Mouse (Mus musculus) T-helper 2 cell (primary cell): ENCODE measurements around the gene Nrtn.

Experiments used
- in situ Hi-C: fragments of 300-600 bp; cut with MboI, MseI; formaldehyde crosslinking; loops from one replicate; pipeline ENCODE4 v1.15.1; 2025; ENCODE audit warnings: high pct_unique_total_duplicates

The Nrtn gene

DNA sequence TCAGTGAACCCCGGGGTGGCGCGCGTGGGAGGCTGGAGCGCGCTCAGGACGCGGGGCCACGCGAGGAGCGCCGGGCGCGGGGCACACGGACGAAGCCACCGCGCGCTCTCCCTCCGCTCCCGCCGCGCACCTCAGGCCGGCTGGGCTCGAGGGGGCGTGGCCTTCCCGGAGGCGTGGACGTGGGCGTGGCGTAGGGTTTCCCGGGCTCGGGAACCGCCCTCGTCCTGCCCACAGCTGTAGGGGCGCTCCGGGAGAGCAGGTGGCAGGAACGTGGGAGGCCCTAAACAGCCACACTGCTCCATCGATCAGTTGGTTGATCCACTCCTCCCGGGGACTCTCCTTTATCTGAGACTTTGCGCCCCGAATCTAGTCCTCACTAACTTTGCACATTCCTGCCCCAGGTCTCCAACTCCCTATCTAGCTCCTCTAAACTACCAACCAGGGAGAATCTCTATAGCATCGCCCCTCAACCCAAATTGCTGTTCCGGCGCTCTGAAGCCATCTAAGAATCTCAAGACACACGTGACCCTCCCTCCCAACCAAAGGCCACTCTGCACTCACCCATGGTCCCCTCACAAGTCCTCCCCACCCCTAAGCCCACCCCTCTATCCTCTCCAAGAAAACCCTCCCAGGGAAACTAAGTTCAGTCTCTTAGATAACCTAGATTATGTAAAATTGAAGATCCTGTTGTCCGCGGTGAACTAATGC is at the start of gene Nrtn:
Gene Nrtn, minus strand, starts transcription at position 115 of the 708 bp plus-strand sequence.
- in situ Hi-C loops, result no loop called here

DNA sequence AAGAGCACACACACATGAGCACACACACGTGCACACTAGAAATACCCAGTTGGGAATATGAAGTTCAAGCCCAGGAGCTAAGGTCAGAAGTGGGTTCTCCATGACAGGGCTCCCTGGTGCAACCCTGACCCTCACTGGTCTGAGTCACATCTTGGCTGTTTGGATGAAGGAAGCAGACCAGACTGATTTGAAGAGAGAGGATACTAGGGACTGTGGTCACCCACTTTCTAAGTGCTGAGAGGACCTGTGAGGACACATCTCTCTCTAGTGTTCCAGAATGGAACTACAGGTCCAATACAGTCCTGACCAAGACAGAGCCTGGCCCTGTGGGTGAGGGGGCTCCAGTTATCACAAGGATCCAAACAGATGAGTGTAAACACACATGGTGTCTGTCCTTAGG is 48.5 kb upstream of the Nrtn start:
- in situ Hi-C loops, result loop anchor here (5.0 kb wide), 1 partner anchor 72 kb away; the partner anchor contains the start of gene 1700061G19Rik

DNA sequence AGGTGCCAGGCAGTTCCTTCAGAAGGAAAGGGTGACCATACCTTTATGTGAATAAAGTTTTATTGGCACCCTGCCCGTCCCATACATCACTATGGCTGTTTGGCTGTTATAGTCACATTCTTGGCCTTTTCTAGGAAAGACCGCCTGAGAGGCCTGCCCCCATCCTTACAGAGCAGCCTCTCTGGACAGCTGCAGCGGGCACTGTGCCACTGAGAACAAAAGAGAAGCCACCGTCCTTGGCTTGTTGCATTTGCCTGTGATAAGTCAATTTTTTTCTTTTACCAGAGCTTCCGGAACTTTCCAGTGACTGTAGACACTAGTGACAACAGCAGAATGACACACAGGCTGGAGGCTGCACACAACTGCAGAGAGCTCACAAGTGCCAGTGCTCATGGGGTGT is 47.6 kb upstream of the Nrtn start:
- in situ Hi-C loops, result loop anchor here (5.0 kb wide), 1 partner anchor 72 kb away; the partner anchor contains the start of gene 1700061G19Rik

DNA sequence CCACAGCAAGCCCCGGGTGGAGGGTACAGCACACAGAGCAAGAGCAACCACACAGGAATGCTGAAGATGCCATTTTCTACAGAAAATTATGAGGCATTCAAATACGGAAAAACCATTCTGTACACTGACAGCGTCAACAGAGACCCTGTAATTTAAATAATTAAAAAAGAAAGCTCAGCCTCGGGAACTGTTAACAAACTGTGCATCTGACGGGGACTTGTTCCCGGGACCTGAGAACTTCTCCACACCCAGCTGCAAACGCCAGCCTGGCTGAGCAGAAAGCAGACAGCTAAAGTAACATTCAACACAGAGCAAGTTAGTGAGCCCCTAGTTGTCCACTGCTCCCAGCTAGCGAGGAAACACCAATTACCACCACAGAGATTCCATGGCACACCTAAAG is 44.7 kb upstream of the Nrtn start:
- in situ Hi-C loops, result no loop called here

DNA sequence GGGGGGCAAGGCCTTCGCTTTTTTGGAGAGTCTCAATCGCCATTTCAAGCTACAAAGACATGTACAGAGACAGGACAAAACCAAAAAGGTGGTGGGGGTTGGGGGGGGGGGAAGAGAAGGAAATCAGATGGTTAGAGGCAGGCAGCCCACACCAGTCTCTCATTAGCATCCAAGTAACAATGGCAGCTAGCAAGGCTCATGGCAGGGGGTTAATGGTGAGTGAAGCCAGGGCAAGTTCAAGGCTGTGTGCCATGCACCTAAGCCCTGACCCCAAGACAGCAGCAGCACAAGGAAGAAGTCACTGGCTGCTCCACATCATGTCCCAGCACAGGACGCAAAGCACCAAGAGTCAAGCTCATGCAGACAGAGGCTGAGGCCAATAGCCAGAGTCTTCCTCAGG is 41.9 kb upstream of the Nrtn start:
- in situ Hi-C loops, result no loop called here

DNA sequence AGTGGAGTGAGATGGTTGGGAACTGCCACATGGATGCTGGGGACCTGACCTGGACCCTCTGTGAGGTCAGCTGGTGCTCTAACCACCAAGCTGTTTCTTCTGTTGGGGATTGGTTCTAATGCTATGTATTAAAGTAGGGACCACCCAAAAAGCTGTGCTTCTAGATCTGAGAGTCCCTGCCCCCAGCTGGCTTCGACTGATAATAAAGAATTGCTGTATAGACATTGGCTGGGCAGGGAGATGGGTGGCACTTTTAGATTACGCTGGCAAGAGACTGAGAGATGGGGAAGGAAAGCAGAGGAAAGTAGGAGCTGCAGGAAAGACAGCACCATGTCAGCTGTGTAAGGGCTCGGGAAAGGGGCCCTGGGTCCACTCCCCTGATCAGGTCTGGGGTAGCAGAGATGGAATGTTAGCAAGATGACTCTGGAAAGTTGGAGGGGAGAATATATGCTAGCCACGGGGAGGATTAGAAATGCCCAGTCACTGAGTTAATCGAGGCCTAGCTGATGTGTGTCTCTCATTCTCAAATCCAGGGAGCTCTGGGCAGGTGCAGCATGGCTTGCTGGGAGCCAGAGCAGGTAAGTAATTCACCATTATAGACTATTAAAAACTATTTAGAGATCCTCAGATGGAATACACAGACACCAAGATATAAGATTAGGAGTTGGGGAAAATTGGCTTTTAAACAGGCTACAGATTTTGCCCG is 36.4 kb upstream of the Nrtn start:
- in situ Hi-C loops, result no loop called here

DNA sequence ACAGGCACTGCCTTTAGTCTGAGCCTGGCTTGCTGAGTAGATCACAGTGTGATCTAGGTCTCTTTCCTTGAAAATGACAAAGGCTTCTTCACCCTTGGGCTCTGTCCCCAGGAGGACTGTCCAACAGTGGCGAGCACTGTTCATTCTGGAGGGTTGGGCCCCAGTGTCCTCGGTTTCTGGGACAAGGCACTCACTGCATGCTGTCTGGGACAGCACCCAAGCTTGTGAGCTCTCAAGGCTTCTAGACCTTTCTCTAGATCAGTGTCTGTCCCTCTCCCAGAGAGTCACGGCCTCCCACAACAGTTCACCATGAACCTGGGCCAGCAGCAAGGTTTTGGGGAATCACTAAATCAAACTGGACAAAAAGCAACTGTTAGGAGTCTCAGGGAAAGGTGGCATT is 35.3 kb upstream of the Nrtn start:
- in situ Hi-C loops, result no loop called here

DNA sequence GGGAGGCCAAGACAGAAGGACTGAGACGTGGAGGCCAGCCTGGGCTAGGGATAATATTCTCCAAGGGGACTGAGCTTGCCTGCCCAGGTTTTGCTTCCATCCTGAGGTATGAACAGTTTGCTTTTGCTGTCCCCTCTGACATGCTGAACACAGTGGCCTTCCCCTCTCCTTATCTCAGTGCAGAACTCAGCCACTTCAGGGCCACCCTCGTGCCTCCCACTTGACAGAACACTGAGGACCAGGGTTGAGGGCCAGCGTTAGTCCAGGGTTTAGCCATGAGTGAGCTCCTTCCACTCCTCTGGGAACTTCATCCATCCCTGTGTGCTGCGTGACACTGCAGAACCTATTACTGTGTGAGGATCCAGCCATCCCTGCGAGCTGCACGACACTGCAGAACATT is 32.0 kb upstream of the Nrtn start:
- in situ Hi-C loops, result no loop called here

DNA sequence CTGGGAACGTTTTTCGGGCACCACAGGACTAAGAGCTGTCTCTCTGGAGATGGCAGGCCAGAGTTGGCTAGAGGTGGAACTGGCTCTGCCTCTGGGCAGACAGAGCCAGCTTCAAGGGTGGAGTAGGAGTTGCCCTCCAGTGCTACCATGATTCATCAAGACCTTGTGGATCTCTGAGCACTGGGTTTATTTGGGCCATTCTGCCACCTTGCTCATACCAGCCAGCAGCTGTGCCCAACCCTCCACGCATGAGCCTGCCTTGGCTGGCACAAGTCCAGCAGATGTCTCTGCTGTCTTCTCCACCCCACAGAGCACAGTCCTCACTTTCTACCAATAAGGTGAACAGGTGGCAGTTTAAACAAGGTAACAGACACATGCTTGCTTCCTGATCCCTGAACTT is 31.6 kb upstream of the Nrtn start:
- in situ Hi-C loops, result no loop called here

DNA sequence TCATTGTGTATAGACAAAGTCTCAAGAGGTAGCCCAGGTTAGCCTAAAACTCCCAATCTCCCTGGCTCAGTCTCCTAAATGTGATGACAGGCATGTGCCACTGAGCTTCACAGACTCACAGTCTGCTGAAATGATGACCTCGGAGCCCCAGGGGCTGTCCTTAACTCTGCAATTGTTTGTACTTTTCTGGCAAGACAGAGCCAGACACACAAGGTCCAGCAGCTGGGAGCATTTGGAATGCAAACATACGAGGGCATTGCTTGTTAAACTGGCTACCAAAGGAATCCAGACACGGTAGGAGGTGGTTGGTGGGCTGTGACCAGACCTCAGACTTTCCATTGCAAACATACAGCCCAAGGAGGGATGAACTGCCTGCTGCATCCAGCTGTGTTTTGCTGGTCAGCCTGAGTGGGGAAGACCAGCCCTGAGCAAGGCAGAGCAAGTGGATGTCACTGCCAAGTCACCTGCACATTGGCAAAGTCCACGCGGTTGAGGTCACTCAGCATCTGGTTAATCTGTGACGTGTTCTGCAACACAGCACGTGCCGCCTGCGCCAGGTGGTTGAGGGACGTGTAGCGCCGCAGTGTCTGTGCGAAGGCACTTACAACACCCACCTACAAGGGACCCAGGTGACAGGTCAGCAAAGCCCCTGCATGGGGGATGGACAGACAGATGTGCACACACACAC is 23.1 kb upstream of the Nrtn start:
- in situ Hi-C loops, result no loop called here

DNA sequence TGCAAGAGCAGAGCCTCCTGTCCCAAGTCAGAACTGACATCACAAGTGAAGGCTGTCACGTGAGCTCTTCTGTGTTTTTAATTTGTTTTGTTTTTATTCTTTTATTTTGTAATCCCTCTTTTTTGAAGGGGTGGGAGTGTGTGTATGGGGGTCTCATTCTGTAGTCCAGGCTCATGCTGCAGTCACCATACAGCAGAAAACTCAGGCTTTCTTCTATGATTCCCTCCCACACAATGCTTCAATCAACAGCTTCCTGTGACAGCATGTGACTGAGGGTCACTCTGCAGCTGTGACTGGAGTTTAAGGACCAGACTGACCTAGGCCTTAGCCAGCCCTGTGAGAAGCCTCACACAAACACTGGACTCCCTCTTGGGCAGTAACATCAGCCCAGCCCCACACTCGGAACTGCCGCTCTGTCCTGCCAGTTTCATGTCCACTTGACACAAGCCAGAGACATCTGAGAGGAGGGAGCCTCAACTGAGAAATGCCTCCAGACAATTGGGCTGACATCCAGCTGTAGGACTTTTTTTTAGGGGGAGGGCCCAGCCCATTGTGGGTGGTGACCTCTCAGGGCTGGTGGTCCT is 21.5 kb upstream of the Nrtn start:
- in situ Hi-C loops, result no loop called here

DNA sequence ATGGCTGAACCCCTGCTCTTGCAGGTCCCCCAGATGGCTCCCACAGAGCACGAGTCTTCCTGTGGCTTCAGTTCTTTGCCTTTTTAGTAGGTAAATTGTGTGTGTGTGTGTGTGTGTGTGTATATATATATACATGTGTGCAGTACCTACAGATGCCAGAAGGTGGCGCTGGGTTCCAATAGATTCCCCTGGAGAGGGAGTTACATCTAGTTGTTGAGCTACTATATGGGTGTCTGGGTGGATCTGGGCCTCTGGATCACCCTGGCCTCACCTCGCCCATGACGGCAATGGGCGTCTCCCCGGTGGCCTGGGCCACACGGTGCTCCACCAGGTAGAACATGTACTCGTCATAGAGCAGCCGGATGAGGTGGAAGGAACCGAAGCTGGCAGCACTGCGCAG is 20.2 kb upstream of the Nrtn start:
- in situ Hi-C loops, result no loop called here

DNA sequence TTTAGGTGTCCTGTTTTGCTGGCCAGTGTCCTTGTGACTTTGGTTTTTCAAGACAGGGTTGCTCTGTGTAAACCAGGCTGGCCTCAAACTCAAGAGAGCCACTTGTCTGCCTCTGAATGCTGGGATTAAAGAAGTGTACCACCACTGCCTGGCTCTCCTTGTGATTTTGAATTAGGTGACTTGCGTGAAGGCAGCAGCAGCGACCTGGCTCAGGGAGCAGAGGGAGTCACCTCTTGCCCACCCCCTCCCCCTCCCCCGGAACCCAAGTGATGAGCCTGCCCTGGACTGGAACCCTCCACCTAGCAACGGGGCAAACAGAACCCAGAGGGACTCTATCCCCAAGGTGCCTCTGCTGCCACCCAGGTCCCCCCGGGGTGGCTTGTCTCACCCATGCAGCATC is 12.6 kb upstream of the Nrtn start, which contains the start of gene Prr22:
Gene Prr22, plus strand, starts transcription at position 301 of the 400 bp plus-strand sequence.
- in situ Hi-C loops, result no loop called here

DNA sequence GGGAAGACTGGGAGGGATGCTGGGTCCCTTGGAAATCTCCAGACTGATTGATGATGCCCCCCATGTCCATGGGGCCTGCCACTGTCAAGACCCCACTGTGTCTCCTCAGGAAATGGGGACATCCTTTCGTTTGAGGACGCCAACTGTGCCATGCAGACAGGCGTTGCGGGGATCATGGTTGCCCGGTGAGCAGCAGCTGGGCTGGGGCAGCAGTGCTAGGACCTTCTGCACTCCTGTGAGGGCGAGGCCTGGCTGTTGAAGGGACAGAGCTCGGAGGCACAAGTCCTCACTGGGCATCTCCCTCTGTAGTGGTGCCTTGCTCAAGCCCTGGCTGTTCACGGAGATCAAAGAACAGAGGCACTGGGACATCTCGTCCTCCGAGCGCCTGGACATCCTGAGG is 11.6 kb upstream of the Nrtn start:
- in situ Hi-C loops, result no loop called here

DNA sequence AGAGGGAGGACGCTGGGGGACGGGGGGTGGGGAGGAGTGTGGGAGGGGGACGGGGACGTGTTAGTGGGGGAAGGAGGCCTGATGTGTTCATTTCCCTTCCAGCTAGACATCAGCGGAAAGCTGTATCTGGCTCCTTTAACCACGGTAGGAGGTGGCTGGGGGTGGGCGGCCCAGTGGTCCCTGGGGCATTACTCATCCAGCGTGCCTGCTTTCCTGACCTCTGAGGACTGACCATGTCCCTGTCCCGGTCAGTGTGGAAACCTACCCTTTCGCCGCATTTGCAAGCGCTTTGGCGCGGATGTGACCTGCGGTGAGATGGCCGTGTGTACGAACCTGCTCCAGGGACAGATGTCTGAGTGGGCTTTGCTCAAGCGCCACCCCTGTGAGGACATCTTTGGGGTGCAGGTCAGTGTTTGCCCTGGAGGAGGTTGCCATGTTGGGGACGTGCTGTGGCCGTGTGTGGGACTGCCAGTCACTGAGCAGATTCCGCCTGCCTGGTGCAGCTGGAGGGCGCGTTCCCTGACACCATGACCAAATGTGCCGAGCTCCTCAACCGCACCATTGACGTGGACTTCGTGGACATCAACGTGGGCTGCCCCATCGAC is 10.3 kb upstream of the Nrtn start:
- in situ Hi-C loops, result no loop called here

DNA sequence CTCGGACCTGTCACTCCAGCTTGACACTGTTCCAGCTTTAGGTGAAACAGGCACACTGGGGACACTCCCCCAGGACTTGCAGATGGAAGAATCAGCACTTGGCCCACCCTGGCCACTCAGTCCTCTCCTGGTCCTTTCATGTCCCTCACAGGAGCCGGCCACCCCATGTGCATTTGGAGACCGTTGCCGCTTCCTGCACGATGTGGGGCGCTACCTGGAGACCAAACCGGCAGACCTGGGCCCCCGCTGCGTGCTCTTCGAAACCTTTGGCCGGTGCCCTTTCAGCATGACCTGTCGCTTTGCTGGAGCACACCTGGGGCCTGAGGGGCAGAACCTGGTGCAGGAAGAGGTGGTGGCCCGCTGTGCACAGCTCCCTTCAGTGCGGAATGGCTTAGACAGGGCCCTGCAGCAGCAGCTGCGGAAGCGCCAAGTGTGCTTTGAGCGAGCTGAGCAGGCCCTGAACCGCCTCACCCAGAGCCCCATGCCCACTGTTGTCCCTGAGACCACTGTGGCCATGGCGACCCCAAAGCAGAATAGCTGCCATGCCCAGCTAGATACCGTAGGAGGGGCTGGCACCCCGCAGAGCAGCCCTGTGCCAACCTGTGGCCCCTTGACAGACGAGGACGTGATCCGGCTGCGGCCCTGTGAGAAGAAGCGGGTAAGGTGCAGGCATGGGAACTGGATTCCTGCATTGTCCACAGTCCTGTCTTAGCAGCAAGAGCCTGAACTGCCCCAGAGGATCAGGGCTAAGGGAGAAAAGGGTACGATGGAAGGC is 9.5 kb upstream of the Nrtn start:
- in situ Hi-C loops, result no loop called here

DNA sequence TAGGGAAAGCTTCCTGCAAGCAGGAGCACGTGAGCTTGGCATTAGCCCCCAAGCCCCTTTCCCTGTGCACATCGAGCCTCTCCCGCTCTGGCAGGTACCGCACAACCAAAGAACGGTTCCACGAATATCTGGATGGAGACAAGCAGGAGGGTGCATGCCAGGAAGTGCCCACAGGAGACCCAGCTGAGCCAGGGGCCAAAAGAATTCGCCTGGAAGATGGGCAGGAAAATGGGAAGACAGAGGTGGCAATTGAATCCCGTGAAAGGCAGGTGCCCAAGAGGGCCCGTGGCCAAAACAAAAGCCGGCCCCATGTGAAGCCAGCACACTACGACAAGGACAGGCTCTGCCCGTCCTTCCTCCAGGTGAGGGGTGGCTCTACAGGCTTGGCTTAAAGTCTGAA is 8.1 kb upstream of the Nrtn start:
- in situ Hi-C loops, result no loop called here

DNA sequence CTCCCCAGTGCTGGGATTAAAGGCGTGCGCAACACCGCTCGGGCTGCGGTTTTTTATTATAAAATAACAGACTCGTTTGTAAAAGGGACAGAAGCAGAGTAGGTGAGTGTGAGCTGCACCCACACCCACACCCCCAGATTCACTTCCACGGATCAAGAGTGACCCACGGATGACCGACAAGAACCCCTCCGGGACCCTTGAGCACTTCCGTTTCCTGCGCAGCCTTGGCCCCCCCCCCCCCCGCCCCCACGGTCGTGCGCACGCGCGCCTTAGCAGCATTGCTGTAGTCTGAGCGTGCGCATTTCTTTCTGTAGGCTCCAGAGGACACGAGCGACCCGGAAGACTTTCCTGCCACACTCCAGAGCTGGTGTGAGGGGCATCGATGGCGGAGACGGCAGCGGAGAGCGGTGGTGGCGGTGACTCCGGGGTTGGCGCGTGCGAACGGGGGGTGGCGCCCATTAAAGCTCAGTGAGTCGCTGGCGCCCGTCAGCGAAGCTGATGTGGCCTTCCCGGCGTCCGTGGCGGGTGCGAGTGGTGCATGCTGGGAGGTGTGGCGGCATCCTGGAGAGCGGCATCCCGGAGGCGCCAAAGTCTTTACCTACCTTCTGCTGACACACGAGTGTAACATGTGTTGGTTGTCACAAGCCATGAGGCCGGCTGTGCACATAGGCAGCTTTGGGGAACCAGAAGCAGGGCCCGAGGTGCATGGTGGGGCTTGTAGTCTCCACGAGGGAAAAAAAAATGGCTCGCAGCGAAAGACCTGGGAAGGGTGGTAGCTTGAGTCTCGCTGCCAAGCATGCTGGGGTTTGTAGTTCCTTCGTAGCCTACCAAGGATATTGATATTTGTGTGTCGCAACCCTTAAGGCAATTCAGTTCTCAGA is 7.4 kb upstream of the Nrtn start, which contains the start of gene Dus3l:
Gene Dus3l, plus strand, starts transcription at position 284 of the 881 bp plus-strand sequence.
- in situ Hi-C loops, result loop anchor here (5.0 kb wide), 1 partner anchor 47 kb away; the partner anchor contains the start of genes Ndufa11 and Vmac

DNA sequence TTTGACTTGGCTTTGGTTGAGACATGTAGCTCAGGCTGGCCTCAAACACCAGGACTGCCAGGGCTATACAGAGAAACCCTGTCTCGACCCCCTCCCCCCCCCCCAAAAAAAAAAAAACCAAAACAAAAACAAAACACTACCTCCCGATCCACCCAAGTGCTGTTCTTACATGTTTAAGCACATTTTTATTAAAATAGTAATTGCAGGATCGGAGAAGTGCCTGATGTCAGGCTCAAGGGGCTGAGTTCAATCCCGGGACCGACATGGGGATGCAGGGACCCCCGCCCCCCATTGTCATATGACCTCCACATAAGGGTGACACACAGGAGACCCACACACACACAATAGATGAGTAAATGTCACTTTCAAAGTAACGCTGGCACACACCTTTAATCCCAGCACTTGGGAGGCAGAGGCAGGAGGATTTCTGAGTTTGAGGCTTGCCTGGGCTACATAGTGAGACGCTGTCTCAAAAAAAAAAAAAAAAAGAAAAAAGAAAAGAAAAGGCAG is 6.5 kb upstream of the Nrtn start:
- in situ Hi-C loops, result loop anchor here (5.0 kb wide), 1 partner anchor 46 kb away; the partner anchor contains the start of genes Ndufa11 and Vmac
